Mouse (Mus musculus) skeletal muscle tissue, adult 2 months (tissue): Measurements from ENCODE around the gene Caln1.

Experiments used
- DNase-seq: peaks from one replicate; pipeline ENCODE4 v3.0.0-alpha.2; 2012; ENCODE audit warnings: low read depth, low spot score

Gene Caln1

DNA sequence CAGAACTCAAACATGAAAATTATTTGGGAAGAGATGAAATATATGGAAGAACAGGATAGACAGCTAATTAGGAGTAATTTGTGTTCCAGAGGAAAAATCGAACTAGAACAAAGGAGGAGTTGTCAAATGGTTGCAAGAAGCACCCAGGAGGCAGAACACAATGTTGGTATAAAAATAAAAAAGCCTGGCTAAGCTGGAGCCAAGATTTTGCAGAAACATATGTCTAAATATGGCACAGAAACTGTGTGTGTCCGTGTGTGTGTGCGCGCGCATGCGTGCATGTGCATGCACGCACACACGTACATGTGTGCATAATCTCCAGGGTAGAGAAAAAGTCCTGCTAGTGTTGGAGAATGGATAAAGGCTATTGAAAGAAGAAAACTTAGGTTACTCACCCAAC lies 443.3 kb downstream of the Caln1 start:
- DNase-seq, result no peak

DNA sequence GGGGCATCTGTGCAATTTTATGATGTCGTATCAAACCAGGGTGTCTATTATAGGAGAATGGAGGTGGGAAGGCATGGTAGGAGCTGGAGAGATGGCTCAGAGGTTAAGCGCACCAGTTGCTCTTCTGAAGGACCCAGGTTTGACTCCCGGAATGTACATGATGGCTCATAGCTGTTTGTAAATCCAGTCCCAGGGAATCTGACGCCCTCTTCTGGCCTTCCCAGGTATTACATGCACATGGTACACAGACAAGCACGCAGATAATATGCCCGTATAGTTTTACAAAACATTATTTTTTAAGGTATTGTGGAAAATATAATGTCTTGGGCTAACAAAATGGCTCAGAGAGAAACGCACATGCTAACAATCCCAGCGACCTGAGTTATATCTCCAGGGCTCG lies 443.8 kb downstream of the Caln1 start:
- no peak for DNase-seq

DNA sequence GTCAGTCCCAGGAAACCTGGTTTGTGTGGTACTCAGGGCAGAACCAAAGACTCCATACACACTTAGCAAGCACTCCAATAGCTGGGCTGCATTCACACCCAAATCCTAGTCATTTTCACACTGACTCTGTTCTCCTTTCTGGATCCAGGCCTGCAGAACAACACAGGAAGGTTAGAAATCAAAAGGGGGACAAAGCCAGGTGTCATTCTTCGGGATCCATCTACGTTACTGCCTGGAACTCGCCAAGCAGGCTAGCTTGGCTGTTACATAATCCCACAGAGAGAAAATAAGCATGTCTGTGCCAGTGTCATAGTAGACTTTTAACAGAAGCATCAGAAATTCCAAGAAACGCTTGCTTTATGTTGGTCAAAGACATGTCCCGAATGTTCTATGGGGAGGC lies 446.1 kb downstream of the Caln1 start:
- DNase-seq, result no peak

DNA sequence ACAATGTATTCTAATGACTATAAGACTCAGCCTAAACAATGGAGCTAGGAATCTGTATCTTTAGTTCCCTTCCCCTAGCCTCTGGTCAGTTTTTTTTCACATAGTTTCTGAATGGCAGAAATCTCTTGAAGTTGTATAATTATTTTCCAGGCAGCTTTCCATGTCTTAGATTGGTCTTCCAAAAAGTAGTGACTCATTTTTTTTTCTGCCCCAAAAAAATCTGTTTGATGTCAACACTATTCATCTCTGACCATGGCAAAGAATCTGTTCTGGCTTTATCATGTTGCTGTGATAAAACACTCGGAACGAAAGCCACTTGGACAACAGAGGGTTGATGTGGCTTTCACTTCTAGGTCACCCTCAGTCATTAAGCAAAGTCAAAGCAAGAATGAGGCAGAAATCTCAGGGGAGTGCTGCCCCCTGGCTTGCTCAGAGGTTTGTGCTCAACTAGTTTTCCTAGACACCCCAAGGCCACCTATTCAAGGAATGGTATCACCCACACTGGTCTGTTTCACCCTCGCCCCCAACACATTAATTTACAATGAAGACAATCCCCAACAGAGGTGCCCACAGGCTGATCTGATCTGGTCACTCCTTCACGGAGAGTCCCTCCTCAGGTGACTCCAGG lies 450.9 kb downstream of the Caln1 start:
- DNase-seq, result peak; percentile 1

DNA sequence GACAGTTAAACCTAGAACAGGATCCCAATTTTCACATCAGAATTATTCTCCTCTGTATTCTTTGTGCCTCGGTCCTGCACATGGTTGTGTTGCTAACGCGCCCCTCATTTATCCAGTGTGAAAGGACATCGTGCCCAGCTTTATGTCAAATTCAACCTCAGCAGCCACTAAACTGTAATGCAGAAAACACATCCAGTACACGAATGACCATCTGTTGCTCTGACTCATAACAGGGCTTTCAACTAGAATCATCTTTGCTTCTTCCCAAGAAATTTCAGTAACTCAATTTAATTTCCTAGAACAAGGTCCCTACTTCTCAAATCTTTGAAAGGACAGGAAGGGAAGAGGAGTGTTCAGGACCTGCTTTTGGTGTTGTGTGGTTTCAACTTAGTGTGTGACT lies 451.4 kb downstream of the Caln1 start:
- no peak for DNase-seq

DNA sequence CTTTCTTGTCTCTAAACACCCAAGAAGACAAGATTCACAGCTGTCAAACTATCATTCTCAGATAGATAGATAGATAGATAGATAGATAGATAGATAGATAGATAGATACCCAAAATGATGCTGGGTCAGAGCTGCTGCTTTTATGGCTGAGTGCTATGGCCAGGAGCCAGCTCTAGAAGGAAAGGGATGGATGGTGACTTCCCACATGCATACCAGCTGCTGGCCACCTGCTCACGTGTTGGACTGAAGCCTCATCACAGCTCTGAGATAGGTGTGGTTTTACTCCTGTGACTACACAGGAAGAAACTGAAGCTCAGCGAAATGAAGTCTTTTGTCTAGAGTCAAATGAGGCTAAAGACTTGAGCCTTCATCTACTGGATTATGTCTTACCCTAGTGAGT lies 456.5 kb downstream of the Caln1 start:
- no peak for DNase-seq

DNA sequence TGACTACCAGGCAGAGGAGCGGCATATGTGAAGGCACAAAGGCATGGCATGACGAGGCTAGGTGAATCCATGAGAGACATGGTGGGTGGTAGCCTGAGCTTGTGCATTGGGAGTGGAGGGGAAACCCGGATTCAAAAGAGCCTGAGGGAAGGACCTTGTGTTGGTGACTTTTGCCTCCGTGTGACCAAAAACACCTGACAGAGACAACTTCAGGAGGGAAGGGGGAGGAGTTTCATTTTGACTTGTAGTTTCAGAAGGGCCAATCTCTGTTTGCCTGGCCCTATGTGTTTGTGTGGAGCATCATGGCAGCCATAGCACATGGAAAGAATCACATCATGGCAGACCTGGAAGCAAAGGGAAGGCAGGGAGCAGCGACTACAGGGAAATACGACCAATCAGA lies 479.3 kb downstream of the Caln1 start:
- DNase-seq, result no peak

- no peak for DNase-seq
Observed at GRCm38 (mm10) chr5:130849610-130850009, 480.4 kb downstream of the Caln1 start.

- no peak for DNase-seq
Observed at GRCm38 (mm10) chr5:130852182-130852581, 482.9 kb downstream of the Caln1 start.

DNA sequence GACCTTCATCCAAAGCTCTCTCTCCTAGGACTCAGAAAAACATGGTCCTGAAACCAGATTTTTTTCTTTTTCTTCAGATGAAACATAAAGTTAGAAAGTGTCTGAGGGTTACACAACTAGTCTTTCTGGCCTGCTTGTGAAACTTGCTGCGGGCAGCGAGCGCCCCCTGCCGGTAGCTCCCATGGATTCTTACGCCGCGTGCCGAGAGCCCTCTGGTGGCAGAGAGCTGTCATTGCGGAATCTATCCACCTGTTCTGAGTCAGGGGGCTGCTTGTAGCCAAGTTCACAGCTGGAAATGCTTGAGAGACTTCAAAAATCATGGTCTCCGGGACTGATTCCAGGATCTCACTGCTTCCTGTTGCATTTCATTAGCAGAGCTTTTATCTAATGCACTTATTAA lies 484.1 kb downstream of the Caln1 start:
- DNase-seq, result peak; percentile 69

DNA sequence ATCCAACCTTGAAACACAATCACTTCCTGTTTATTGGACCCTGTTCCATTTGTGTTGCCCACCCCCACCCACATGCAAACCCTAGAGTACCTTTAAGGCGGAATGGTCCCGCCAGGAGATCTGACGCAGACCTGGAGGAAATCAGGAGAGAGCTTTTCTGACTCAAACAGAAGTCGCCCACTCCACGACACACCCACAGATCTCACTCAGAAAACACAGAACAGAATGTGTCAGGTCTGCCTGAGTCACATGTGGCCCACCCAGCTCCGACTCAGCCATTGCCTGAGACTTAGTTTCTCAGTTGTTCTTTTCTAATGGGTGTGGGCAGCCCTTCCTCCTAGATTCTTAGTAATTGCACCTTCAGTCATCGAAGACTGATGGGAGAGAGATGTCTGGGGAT lies 485.2 kb downstream of the Caln1 start:
- DNase-seq, result no peak

- no peak for DNase-seq
Observed at GRCm38 (mm10) chr5:130858148-130858547, 488.9 kb downstream of the Caln1 start.

- no peak for DNase-seq
Observed at GRCm38 (mm10) chr5:130858706-130859105, 489.5 kb downstream of the Caln1 start.

GRCm38 (mm10) chr5:130859736-130860135 lies 490.5 kb downstream of the Caln1 start:
- DNase-seq, result no peak

DNA sequence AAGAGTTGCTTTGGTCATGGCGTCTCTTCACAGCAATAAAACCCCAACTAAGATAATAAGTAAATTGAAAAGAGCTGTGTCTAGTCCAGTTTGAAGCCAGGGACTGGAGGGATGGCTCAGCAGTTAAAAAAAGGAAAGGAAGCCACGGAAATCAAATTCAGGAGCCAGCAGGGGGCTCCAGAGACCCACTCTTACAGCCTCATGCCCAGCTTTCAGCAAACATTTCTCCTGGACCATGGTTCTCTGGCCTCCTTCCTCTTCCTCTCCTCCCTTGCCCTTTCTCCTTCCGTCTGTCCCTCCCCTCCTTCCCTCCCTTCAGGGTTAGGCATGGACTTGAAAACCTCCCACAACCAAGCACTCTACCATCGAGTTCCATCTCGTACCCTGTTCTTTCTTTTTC lies 493.0 kb downstream of the Caln1 start:
- no peak for DNase-seq

- DNase-seq, result no peak
Observed at GRCm38 (mm10) chr5:130869869-130870268, 500.6 kb downstream of the Caln1 start.

DNA sequence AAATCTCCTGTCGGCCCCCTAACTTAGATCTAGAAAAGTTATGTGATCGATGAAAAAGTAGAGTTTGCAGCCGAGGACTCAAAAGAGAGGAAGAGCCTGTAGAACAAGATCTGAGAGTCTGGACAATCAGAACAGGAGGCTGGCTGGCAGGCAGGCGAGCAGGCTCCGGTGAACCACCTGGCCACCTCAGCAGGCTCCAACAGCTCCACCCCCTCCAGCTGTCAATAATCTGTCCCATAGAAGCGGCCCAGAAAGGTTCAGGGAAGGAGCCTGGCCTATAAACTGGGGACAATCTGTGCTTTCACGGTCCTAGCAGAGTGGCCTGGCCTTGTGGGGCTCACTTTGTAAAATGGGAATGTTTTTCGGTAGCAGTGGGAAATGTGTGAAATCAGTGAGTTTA lies 501.8 kb downstream of the Caln1 start:
- DNase-seq, result no peak

- DNase-seq, result no peak
Observed at GRCm38 (mm10) chr5:130875391-130875790, 506.1 kb downstream of the Caln1 start.

- no peak for DNase-seq
Observed at GRCm38 (mm10) chr5:130880331-130880730, 511.1 kb downstream of the Caln1 start.

- no peak for DNase-seq
Observed at GRCm38 (mm10) chr5:130891735-130892134, 522.5 kb downstream of the Caln1 start.

GRCm38 (mm10) chr5:130895991-130896390 lies 526.7 kb downstream of the Caln1 start:
- no peak for DNase-seq
